Mouse (Mus musculus): Measurements from ENCODE around the gene Vmn1r55.
"Not testable (repeated sequence)": the region's sequence is repeated elsewhere in the genome, so short reads cannot be mapped to it uniquely, and the experiment has no call there.

Gene Vmn1r55

DNA sequence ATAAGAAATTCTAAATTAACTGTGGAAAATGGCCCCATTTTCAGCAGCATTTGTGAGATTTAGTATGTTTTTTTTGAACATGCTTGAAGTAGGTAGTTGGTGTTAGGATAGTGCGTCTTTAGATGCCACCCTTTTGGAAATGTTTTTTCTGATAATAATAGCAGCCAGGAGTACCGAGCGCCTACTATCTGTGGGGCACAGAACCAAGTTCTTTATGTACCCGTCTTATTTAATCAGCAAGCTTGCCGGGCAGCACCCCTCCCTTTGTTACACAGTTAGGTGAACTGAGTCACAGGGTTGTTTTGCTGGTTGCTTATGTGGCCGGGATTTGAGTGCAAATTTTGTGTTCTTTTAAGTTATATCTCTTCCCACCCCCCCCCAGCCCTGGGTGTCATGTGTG, 68.2 kb downstream of the Vmn1r55 start:
- no peak for DNase-seq (ENCODE audit: extremely low spot score)

DNA sequence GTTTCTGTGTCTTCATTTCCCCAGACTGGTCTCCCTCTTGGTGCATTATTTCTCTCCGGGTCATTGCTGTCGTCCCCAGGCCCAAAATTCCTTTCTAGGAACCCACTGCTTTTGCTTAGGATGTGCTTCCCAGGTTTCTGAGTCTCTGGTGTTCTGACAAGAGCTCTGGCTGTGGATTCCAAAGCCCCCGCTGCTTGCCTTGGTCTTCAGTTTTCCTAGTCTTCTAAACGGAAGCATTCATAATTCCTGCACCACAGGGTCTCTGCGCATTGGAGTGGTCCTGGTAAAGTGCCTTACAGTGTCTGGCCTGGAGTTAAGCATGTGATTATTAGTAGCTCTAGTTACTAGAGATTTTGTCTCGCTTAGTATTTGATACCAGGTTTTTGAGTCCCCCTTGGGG, 68.7 kb downstream of the Vmn1r55 start:
- DNase-seq (ENCODE audit: extremely low spot score): no peak

DNA sequence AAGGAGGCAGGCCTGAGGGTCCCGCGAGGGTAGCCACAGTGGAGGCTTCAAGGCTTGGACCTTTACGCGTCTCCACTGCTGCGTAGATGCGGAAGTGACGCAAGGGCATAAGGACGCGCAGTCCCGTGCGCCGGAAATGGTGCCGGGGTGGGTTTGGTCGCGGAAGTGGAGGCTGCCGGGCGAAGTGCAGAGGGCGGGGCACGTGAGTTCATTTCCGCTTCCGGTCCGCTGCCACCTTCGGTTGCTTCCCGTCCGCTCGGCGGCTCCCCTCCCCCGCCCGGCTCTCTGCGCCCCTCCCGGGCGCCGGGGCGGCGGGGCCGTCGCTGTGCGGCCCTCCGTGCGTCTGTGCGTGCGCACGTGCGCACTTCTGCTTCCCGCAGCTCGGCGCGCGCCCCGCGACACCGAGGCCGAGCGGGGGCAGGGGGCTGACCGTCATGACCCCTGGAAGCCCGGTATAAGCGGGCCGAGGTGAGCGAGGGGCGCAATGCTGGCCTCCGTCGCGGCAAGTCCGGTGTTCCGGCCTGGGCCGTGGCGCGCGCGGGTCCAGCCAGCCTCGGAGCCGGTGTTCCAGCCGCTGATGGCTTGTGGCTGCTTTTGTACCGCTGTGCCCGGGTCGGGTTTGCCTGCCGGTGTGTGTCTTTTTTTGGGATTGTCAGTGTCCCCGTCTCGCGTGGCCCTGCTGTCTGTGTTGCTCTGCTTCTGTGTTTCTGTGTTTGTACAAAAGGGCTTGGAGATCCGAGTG, 69.3 kb downstream of the Vmn1r55 start, which contains the start of gene Epn1:
Gene Epn1, plus strand, starts transcription at position 226 of the 742 bp plus-strand sequence.
- DNase-seq (ENCODE audit: extremely low spot score): peak; percentile 95

DNA sequence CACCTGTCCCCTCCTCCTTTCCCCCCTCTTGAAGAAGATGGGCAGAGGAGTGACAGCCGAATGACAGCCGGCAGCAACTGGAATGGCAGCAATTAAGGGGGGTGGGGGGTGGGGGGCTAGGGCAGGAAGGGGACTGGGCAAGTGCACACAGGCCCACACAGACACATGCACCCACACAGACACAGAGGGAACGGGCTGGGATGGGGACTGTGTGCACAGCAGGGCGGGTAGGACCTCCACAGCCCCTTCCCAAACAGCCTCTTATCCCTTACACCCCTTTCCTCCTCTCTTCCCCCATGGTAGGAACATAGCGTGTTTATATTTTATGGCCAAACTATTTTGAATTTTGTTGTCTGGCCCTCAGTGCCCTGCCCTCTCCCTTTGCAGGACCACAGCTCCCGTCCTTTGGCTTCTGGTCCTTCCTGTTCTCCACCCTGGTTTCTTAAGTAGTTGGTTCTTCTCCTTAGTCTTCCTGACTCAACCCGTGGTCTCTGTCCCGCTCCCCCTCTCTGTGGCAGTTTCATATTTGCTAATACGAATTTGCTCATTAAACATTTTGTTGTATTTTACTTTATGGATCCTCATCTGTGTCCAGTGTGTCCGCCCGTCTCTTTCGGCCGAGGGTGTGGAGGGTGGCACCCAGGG, 70.0 kb downstream of the Vmn1r55 start:
- not testable (repeated sequence) for DNase-seq (ENCODE audit: extremely low spot score)
